Mouse (Mus musculus): ENCODE results near the gene Lrrtm3.

The Lrrtm3 gene

DNA sequence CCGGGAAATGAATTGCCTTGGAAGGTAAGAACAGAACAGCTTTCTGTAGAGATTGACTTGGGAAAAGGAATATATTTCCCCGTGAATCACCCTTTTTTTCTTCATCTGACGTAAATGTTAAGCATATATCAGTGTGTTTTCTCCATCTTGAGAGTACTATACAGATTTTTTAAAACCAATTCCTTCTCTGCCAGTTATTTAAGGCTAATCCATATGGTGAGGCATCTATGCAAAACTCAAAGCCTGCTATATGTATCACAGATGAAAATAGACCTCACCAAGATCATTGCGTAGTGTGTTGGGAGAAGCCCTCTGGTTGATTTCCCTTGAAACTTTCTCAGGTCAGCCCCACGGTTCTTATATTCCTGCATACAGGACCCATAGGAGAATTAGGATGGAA is 195.5 kb downstream of the Lrrtm3 start:
- no peak for DNase-seq (ENCODE audit: low spot score)

DNA sequence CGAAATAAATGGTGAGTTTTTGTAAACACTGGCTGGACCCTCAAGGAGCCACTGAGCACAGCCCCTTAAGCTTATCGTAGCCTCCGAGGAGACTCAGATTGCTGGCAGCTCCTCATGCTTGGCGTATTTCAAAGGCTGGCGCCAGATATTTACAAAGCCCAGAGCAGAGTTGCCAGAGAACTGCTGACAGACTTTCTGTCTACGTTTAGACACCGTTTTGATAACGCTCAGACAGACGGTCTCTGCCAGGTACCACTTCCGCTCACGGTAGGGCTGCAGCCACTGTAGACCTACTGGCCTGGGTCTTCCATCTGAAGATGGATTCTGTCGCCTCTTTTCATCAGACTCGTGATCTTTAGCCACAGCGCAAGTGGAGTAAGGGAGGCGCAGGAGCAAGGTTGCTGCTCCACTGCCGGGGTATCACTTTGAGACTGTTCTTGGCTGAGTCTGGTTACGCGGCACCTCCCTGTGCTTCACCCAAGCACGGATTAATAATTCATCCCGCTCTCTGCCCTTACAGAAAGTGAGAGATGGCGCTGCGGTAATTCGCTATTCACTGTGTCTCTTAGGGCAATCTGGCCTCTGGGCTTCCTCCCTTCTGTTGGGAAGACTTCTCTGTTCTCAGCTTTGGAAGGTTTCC is 203.5 kb downstream of the Lrrtm3 start:
- no peak for DNase-seq (ENCODE audit: low spot score)

DNA sequence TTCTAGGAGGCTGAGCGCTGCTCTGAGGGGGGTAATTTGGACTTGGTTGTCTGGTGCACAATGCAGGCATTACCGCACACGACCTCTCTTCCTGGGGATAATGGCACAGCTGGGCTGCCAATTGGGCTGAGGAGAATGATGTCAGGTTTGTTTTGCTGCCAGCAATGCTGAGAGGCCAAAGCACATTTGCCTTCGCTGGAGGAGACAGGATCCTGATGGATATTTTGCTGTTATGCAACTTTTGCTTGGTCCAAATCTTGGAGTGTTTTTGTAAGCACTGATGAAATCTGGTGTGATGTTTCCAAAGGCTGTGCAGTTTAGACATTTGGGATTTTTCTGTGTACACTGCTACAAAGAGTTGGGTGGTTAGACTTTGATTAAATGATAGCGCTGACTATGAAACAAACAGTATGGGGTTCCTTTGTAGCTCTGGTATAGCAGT is 209.6 kb downstream of the Lrrtm3 start:
- no peak for DNase-seq (ENCODE audit: low spot score)
